Mouse (Mus musculus) urinary bladder, postnatal 4 days (tissue): ENCODE results near the gene Tmem176a.

Experiments
- DNase-seq, 2 experiments: peaks; one replicate each; pipeline ENCODE4 v3.0.0; 2021 to 2022; ENCODE audit warnings: low spot score in 2 of 2

Tmem176a gene

GRCm38 (mm10) chr6:48894203-48894602 lies 53.5 kb downstream of the Tmem176a start:
- DNase-seq = no peak

- no peak for DNase-seq
These were observed 54.5 kb downstream of the Tmem176a start for GRCm38 (mm10) chr6:48894938-48895818.

- no peak for DNase-seq
These were observed 55.2 kb downstream of the Tmem176a start for GRCm38 (mm10) chr6:48895941-48896340.
